Mouse (Mus musculus): ENCODE measurements around the gene Sctr. TPM values are rescaled to one million over a fixed set of nuclear protein-coding genes. Genes with fewer than 3 reads are reported as not detected.

The Sctr gene
- polyA plus RNA-seq, 1 experiment from 2014 or later = 0.52 TPM

DNA sequence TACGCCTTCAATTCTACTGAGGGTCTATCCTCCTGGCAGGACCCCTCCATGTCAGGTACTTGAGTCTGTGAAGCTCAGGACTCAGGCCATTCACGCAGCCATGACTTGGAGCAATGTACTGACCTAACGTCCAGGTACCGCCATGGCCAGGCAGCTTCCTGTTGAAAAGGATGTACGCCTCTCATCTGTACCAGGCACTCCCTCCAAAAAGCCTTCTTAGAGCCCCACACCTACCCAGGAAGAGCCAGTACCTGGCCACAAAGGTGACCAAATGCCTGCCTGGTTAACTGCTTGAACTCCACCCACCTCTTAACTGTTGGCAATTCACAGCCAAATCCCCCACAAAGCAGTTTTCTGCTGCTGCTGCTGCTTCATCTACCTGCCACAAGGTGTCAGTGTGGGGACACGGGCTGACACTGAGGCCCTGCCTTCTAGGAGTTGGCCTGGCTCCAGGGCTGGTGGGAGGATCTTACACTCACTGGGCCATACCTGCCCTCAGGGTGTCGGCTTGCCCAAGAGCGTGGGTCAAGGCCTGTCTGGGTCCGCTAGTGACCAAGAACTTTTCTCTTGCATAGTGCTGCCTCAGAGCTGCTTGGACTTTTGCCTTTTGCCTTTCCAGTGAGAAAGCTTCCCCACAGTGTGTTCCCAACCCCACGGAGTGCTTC lies 26.2 kb downstream of the Sctr start:
- Histone ChIP-seq H3K27ac (no peak overlapping the region), H3K9me3 (replicated peaks) (no peaks in the 10 kb centered on the region), H3K4me3 (no peak overlapping the region), H3K4me2 (no peak overlapping the region), H3K36me3 (ENCODE audit: poor library complexity, severe bottlenecking) (no peaks in the 10 kb centered on the region), H3K4me1 (peaks cover 9% of the 10 kb centered on the region), H3K27me3 (no peaks in the 10 kb centered on the region), H3K9ac (no peak overlapping the region)
- WGBS = 48% methylated on average over 10 of the region's 10 CpGs
- peak; percentile 70 for ATAC-seq

DNA sequence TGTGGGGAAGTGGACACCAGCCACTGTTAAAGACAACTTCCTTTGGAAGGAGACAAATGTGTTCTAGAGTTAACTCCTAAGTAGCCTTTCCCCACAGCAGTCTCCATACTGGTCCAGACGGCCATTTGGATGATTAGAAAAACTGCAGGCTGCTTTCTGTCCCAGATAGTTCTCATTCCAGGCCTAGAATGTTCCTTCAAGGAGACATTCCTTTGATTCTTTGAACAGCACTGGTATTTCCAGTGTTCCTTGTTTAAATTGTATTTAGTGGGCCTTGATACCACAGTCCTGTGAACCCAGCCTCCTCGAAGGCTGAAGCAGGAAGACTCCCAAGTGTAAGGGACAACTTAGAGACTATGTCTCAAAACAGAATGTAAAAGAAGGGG lies 26.8 kb downstream of the Sctr start:
- no peaks in the 10 kb centered on the region for H3K9me3 ChIP-seq (replicated peaks)
- WGBS = 89% methylated on average over 2 of the region's 2 CpGs
- H3K27me3 ChIP-seq = no peaks in the 10 kb centered on the region
- no peaks in the 10 kb centered on the region for H3K36me3 ChIP-seq (ENCODE audit: poor library complexity, severe bottlenecking)
- no peak overlapping the region for H3K4me2 ChIP-seq
- no peak for ATAC-seq
- H3K9ac ChIP-seq = no peak overlapping the region
- peaks cover 9% of the 10 kb centered on the region for H3K4me1 ChIP-seq
- no peak overlapping the region for H3K27ac ChIP-seq
- no peak overlapping the region for H3K4me3 ChIP-seq

DNA sequence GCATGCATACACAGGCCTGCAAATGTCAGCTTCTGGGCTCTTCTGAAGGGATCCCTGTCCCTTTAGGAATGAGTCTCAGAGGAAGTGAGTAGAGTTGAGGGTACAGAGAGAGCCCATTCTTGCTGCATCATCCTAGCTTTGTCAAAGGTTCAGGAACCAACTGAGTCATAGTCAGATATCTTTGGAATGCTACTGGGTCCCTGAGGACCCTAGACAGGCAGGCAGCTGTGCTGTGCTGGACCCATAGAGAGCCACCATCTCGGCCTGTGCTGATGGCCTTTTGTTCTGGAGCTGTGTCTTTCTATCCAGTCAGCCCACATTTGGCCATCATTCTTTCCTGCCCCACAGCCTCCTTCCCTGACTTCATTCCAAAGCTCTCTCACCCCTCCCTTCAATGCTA lies 28.1 kb downstream of the Sctr start:
- H3K4me3 ChIP-seq = no peak overlapping the region
- WGBS = 70% methylated on average over 1 of the region's 1 CpGs

DNA sequence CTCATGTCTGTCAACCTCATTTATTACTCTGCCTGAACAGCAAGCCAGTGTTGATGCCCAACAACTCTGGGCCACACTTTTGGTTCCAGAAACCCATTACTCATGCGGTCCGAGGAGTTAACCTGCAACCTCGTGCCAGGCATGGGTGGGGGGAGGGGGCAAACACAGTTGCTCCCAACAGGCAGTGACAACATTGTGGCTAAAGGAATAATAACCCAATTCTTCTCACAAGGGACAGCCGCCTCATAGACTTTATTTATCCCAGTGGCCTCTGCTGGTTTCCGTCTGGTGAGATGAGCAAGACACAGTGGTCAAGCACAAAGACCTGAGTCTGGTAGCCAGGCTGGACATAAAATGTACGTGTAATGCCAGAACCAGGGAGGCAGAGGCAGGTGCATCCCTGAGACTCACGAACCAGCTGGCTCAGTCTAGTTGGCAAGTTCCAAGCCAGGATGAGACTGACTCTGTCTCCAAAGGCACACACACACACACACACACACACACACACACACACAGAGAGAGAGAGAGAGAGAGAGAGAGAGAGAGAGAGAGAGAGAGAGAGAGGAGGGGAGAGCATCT lies 28.9 kb downstream of the Sctr start:
- no peaks in the 10 kb centered on the region for H3K27me3 ChIP-seq
- H3K4me2 ChIP-seq = no peak overlapping the region
- WGBS = 82% methylated on average over 7 of the region's 7 CpGs
- no peak overlapping the region for H3K4me3 ChIP-seq
- H3K4me1 ChIP-seq = peaks cover 9% of the 10 kb centered on the region
- no peaks in the 10 kb centered on the region for H3K36me3 ChIP-seq (ENCODE audit: poor library complexity, severe bottlenecking)
- H3K9me3 ChIP-seq (replicated peaks) = no peaks in the 10 kb centered on the region
- H3K9ac ChIP-seq = no peak overlapping the region
- H3K27ac ChIP-seq = no peak overlapping the region
- ATAC-seq = no peak

More for the DNA sequence above, 28.1 kb downstream of the Sctr start:
- Histone ChIP-seq H3K27me3 (no peaks in the 10 kb centered on the region), H3K9ac (no peak overlapping the region), H3K27ac (no peak overlapping the region), H3K9me3 (replicated peaks) (no peaks in the 10 kb centered on the region), H3K4me1 (peaks cover 9% of the 10 kb centered on the region), H3K4me2 (no peak overlapping the region), H3K36me3 (ENCODE audit: poor library complexity, severe bottlenecking) (no peaks in the 10 kb centered on the region)
- ATAC-seq = no peak

DNA sequence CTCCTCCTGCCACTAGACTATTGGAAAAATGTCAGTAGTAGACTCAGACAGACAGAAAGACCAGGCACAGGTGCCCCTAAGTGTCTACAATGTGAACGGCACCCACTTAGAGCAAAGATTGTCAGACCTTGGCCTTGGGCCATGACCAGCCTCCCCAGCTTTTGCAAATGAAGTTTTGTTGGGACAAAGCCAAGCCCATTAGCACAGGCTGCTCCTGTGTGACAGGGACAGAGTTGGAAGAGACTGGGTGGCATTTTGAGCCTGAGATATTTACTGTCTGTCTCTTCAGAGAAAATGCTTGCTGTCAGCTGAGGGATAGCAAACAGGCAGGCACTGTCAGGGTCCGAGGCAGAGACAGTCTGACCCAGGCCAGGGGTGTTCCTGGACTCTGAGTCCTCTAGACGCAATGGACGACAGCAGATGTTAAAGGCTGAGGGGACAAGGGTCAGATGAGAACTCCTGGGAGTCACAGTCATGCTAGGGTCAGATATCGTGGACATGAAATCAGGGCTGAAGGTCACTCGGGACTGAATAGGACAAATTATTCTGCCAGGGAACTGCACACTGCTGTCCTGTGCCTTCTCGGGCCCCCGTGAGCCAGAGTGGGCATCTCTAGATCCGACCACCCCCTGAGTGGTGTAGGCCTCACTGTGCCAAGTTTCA lies 30.5 kb downstream of the Sctr start:
- no peak overlapping the region for H3K9ac ChIP-seq
- no peaks in the 10 kb centered on the region for H3K36me3 ChIP-seq (ENCODE audit: poor library complexity, severe bottlenecking)
- no peaks in the 10 kb centered on the region for H3K27me3 ChIP-seq
- no peak overlapping the region for H3K4me2 ChIP-seq
- H3K27ac ChIP-seq = no peak overlapping the region
- 72% methylated on average over 9 of the region's 9 CpGs for WGBS
- no peaks in the 10 kb centered on the region for H3K9me3 ChIP-seq (replicated peaks)
- ATAC-seq = peak; percentile 65
- H3K4me3 ChIP-seq = no peak overlapping the region
- peaks cover 9% of the 10 kb centered on the region for H3K4me1 ChIP-seq

DNA sequence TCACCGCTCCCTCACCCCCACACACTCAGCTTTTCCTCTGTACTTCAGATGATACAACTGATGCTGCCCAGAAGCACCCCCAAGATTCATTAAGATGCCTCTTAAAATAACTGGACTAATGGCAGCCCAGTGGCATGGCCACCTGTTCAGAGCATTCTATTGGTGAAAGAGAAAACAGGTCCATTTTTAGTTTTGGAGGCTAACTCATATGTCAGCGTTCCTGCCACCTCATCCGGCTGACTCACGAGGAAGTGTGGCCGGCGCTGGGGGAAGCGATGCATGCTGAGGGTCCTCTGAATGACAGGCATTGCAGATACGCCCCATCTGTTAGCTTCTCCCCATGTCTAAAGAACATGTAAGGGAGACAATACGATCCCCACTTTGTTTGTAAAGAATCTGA lies 31.9 kb downstream of the Sctr start:
- WGBS = 81% methylated on average over 9 of the region's 9 CpGs
- Histone ChIP-seq H3K4me2 (no peak overlapping the region), H3K27me3 (no peaks in the 10 kb centered on the region), H3K9ac (no peak overlapping the region), H3K4me1 (peaks cover 9% of the 10 kb centered on the region), H3K36me3 (ENCODE audit: poor library complexity, severe bottlenecking) (no peaks in the 10 kb centered on the region), H3K4me3 (no peak overlapping the region), H3K27ac (no peak overlapping the region), H3K9me3 (replicated peaks) (no peaks in the 10 kb centered on the region)
- no peak for ATAC-seq

DNA sequence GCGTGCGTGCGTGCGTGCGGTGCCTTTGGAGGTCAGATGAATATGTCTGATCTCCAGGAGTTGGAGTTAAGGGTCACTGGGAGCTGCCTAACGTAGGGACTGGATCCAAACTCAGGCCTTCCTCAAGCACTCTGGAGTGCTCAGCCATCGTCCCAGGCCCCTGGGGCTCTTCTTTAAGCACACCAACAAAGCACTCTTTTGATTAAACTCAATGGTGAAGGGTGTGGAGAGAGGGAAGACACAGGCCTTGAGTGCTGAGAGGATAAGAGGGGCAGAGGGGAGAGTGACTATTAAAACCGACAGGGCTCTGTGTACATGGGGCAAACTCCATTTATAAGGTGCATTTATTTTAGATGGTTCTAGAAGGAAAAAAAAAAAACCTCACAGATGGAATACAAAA lies 35.7 kb downstream of the Sctr start:
- no peak for ATAC-seq
- Histone ChIP-seq H3K27me3 (no peaks in the 10 kb centered on the region), H3K9ac (no peak overlapping the region), H3K4me2 (no peak overlapping the region), H3K36me3 (ENCODE audit: poor library complexity, severe bottlenecking) (no peaks in the 10 kb centered on the region), H3K9me3 (replicated peaks) (no peaks in the 10 kb centered on the region), H3K27ac (no peak overlapping the region), H3K4me1 (peaks cover under 1% of the 10 kb centered on the region), H3K4me3 (no peak overlapping the region)
- 65% methylated on average over 8 of the region's 8 CpGs for whole genome bisulfite sequencing

DNA sequence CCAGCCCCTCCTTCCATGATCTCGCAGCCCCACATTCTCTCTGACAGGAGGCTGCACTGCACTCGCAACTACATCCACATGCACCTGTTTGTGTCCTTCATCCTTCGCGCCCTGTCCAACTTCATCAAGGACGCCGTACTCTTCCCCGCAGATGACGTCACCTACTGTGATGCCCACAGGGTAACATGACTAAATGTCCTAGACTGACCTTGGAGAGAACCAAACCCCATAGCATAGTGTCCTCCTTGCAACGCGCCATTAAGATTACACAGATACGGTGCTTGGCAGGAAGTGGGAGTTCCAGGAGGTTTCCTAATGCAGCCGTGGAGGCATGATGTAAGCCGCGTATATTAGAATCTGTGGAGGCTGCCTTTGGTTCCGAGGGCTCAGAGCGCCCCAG lies 37.9 kb downstream of the Sctr start:
- no peak overlapping the region for H3K4me2 ChIP-seq
- WGBS = 92% methylated on average over 16 of the region's 16 CpGs
- ATAC-seq = no peak

DNA sequence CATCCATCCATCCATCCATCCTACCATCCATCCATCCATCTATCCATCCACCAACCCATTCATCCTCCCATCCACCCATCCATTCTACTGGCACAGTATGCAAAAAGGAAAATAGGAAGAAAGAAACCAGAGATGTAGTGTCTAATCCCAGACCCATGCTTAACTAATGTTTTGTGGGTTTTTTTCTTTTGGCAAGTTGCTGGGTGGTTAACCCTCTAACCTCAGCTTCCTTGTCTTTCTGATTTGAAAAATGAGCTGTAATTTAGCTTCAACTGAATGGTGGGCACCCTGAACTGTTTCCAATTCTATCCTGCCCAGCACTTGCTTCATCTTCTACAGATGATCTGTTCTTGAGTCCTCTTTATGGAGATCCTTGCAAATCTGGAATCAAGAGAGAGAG lies 40.6 kb downstream of the Sctr start:
- Histone ChIP-seq H3K9ac (no peak overlapping the region), H3K4me1 (no peaks in the 10 kb centered on the region), H3K9me3 (replicated peaks) (no peaks in the 10 kb centered on the region), H3K27me3 (no peaks in the 10 kb centered on the region), H3K4me2 (no peak overlapping the region), H3K27ac (no peak overlapping the region), H3K36me3 (ENCODE audit: poor library complexity, severe bottlenecking) (no peaks in the 10 kb centered on the region), H3K4me3 (no peak overlapping the region)
- no peak for ATAC-seq

More for the DNA sequence above, 37.9 kb downstream of the Sctr start:
- Histone ChIP-seq H3K27me3 (no peaks in the 10 kb centered on the region), H3K9ac (no peak overlapping the region), H3K4me3 (no peak overlapping the region), H3K36me3 (ENCODE audit: poor library complexity, severe bottlenecking) (no peaks in the 10 kb centered on the region), H3K4me1 (no peaks in the 10 kb centered on the region), H3K27ac (no peak overlapping the region), H3K9me3 (replicated peaks) (no peaks in the 10 kb centered on the region)

DNA sequence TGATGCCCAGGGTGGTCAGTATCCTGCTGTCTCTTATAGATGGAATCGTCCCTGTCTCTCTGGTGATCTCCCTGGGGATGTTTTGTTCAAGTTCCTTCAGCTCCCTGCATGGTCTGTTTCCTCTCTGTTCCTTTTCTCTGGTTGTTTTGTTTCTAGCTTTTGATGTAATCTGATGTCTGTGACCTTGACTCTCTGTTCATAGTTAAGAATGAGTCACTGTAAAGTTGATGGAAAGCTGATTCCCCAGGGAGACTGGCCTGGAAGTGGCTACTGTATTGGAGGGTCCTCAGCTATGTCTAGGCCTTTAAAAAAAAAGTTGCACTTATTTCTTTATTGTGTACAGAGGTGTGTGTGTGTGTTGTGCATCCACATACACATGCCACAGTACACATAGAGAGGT lies 44.4 kb downstream of the Sctr start:
- Histone ChIP-seq H3K4me1 (no peaks in the 10 kb centered on the region), H3K9me3 (replicated peaks) (no peaks in the 10 kb centered on the region), H3K4me3 (no peak overlapping the region), H3K27ac (no peak overlapping the region), H3K4me2 (no peak overlapping the region), H3K9ac (no peak overlapping the region), H3K36me3 (ENCODE audit: poor library complexity, severe bottlenecking) (no peaks in the 10 kb centered on the region), H3K27me3 (no peaks in the 10 kb centered on the region)
- ATAC-seq = no peak
- WGBS = 26% methylated on average over 1 of the region's 1 CpGs

DNA sequence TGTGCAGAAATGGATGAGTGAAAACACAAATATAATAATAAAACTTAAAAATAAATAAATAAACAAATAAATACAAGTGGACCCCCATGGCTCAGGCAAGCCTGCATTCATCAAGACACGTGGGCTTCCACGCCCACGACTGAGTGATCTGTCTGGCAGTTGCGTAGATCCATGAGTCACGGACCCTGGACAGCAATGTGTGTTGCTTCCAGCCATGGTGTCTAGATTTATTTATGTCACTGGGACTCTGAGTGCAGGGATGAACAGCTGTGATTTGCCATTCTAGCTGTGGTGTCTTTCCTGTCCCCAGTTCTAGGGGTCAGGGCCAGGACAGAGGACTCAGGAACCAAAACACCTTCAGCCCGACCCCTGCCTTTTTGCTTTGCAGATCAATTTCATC lies 48.3 kb downstream of the Sctr start:
- WGBS = 90% methylated on average over 6 of the region's 6 CpGs

DNA sequence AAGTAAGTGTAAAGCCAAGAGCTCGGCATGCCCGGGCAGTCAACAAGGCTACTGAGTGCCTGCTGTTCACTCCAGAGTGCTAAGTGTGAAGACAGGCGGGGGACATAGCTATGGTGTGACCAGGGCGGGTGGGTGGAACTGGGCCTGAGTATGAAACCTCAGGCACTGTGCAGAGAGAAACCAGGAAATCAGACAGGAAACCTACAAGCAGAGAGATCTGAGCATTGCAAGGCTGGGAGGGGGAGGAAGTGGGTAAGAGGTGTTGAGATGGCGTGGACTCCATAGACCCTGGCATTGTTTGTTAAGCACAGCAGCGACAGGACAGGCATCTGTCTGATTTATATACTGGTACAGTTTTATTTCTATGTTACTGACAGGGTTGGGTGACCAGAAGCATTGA lies 48.8 kb downstream of the Sctr start:
- H3K27ac ChIP-seq = no peak overlapping the region
- 86% methylated on average over 6 of the region's 6 CpGs for WGBS
- no peak overlapping the region for H3K4me2 ChIP-seq
- H3K9ac ChIP-seq = no peak overlapping the region
- no peaks in the 10 kb centered on the region for H3K27me3 ChIP-seq
- no peak for ATAC-seq
- no peaks in the 10 kb centered on the region for H3K4me1 ChIP-seq
- H3K4me3 ChIP-seq = no peak overlapping the region
- H3K36me3 ChIP-seq (ENCODE audit: poor library complexity, severe bottlenecking) = no peaks in the 10 kb centered on the region
- no peaks in the 10 kb centered on the region for H3K9me3 ChIP-seq (replicated peaks)

More for the DNA sequence above, 48.3 kb downstream of the Sctr start:
- Histone ChIP-seq H3K4me2 (no peak overlapping the region), H3K4me3 (no peak overlapping the region), H3K9me3 (replicated peaks) (no peaks in the 10 kb centered on the region), H3K27ac (no peak overlapping the region), H3K36me3 (ENCODE audit: poor library complexity, severe bottlenecking) (no peaks in the 10 kb centered on the region), H3K27me3 (no peaks in the 10 kb centered on the region), H3K4me1 (no peaks in the 10 kb centered on the region), H3K9ac (no peak overlapping the region)
- ATAC-seq = no peak

DNA sequence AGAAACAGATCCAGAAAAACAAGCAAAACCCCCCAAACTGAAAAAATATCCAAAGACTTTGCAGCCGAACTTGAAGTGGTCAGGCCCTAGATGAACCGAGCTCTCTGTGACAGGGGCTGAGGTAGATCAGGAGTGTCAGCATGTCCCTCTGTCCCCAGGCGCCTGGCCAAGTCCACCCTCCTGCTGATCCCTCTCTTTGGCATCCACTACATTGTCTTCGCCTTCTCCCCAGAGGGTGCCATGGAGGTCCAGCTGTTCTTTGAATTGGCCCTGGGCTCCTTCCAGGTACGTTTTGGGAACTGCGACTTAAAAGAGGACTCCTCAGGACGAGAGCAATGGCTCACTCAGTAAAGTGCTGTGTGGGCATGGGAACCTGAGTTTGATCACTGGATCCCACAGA lies 49.5 kb downstream of the Sctr start:
- Histone ChIP-seq H3K4me3 (no peak overlapping the region), H3K9me3 (replicated peaks) (no peaks in the 10 kb centered on the region), H3K27me3 (no peaks in the 10 kb centered on the region), H3K4me2 (no peak overlapping the region), H3K4me1 (no peaks in the 10 kb centered on the region), H3K9ac (no peak overlapping the region), H3K27ac (no peak overlapping the region), H3K36me3 (ENCODE audit: poor library complexity, severe bottlenecking) (no peaks in the 10 kb centered on the region)
- 61% methylated on average over 7 of the region's 7 CpGs for WGBS
- no peak for ATAC-seq

Measured in forebrain, embryonic 13.5 days (tissue).